Mouse (Mus musculus) kidney, adult 11 months (tissue): ENCODE data around the gene P2rx7.

Source experiments
- DNase-seq: peaks from one replicate; pipeline ENCODE4 v3.0.0; 2022

P2rx7 gene

GRCm38 (mm10) chr5:122733881-122734280 is 90.2 kb downstream of the P2rx7 start:
- DNase-seq: no peak

DNA sequence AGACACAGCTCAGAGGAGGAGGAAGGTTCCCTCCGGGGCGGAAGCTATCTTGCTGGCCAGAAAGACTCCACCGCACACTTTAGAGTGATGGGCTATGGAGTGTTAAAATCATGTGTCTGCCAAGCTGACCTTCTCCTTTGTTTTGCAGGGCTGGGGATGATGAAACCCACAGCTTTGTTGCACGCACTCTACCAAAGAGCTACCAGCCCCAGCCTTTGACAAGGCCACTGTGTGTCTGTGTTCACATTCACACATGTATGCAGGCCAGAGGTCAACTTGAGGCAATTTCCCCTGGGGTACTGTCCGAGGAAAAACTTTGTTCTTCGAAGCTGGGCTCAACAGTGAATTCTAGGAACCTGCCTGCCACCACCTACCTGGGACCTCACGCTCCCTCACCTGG is 92.1 kb downstream of the P2rx7 start:
- DNase-seq: no peak

DNA sequence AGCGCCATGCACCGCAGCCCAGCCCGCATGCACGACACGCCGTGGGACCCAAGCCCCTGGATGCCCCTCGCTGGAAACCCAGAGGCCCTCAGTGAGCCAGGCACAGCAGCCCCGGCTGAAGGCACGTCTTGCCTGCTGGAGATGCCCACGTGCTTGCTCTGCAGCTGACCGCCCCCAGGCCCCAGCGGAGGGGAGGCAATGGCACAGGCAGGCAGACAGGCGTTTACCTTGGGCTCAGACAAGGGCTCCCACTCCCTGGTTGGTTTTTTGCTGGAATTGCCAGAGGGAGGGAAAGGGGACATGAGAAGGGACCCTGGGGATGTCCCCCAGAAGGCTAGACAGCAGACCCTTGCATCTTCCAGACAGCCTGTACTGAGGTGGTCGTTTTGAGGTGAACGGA is 93.0 kb downstream of the P2rx7 start:
- no peak for DNase-seq
